Comparison of ENCODE assay signal across 37 mouse cellular contexts in the genomic region with DNA sequence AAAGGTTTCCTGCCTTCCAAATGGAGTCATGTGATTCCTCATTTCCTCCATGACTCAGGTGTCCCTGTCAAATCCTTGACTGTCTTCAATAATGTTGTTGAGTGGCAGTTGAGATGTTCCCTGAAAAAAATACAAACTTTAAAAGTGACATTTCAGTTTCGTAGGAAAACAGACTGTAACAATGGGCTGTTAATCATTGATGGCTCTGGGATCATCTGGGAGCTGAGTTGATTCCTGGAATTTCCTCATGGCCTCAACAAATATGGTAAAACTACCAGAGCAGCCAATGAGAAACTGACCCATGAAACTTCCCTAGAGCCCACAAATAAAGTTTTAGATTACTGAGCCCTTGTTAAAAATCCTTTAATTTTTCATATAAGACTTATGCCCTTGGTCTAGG. TPM values are rescaled to one million over a fixed set of nuclear protein-coding genes. Genes with fewer than 3 reads are reported as not detected.
"Had no signal": no experiment of that assay in that cellular context is flagged by ENCODE, and none has a peak within 500 bp of the region (broad histone marks: within the 10 kb centered on the region; RNA-seq: fewer than 3 reads in every experiment).

No protein-coding gene starts in this region.

- H3K9me3 ChIP-seq: embryonic facial prominence, embryonic 15.5 days; forebrain, embryonic 15.5 days had no signal

- H3K9ac ChIP-seq: embryonic facial prominence, embryonic 12.5 days; embryonic facial prominence, embryonic 13.5 days; embryonic facial prominence, embryonic 15.5 days; forebrain, embryonic 12.5 days; forebrain, embryonic 13.5 days; forebrain, embryonic 15.5 days; forebrain, postnatal 0 days had no signal

- ATAC-seq: forebrain, embryonic 13.5 days; forebrain, embryonic 14.5 days; forebrain, embryonic 15.5 days; forebrain, embryonic 16.5 days; forebrain, postnatal 0 days had no signal

- H3K4me3 ChIP-seq: embryonic facial prominence, embryonic 10.5 days; embryonic facial prominence, embryonic 12.5 days; embryonic facial prominence, embryonic 13.5 days; embryonic facial prominence, embryonic 15.5 days; erythroblast, embryonic 14.5 days; forebrain, embryonic 10.5 days; forebrain, embryonic 12.5 days; forebrain, embryonic 13.5 days; forebrain, embryonic 15.5 days; gastrocnemius, adult 2 months; heart, adult 2 months had no signal

- DNase-seq: cerebellum, adult 2 months; cerebellum, adult 8-10 months; cerebellum, adult 9-10 months; cerebellum, adult 9-11 months; cerebellum, postnatal 10 days; cerebellum, postnatal 25 days; cerebellum, postnatal 36 days; embryo, embryonic 11 days; forebrain, postnatal 0 days; gastrocnemius, adult 2 months; gastrocnemius, postnatal 10 days; gastrocnemius, postnatal 14 days; gastrocnemius, postnatal 25 days; gastrocnemius, postnatal 36 days; heart, adult 18-20 months; heart, adult 2 months had no signal

- H3K27ac ChIP-seq: embryonic facial prominence, embryonic 10.5 days; embryonic facial prominence, embryonic 12.5 days; embryonic facial prominence, embryonic 13.5 days; embryonic facial prominence, embryonic 15.5 days; forebrain, embryonic 10.5 days; forebrain, embryonic 12.5 days; forebrain, embryonic 13.5 days; forebrain, embryonic 15.5 days; gastrocnemius, adult 2 months; heart, adult 2 months had no signal

- H3K27me3 ChIP-seq: embryonic facial prominence, embryonic 12.5 days; embryonic facial prominence, embryonic 13.5 days; embryonic facial prominence, embryonic 15.5 days; forebrain, embryonic 12.5 days; forebrain, embryonic 13.5 days; forebrain, embryonic 15.5 days had no signal

- H3K4me1 ChIP-seq: embryonic facial prominence, embryonic 10.5 days; embryonic facial prominence, embryonic 12.5 days; embryonic facial prominence, embryonic 13.5 days; embryonic facial prominence, embryonic 15.5 days; forebrain, embryonic 10.5 days; forebrain, embryonic 12.5 days; forebrain, embryonic 13.5 days; forebrain, embryonic 15.5 days had no signal

- H3K36me3 ChIP-seq: embryonic facial prominence, embryonic 10.5 days; embryonic facial prominence, embryonic 12.5 days; embryonic facial prominence, embryonic 13.5 days; embryonic facial prominence, embryonic 15.5 days; forebrain, embryonic 10.5 days; forebrain, embryonic 12.5 days; forebrain, embryonic 15.5 days had no signal

- H3K4me2 ChIP-seq: embryonic facial prominence, embryonic 12.5 days; embryonic facial prominence, embryonic 13.5 days; embryonic facial prominence, embryonic 15.5 days; forebrain, embryonic 12.5 days; forebrain, embryonic 13.5 days; forebrain, embryonic 15.5 days had no signal

RNA-seq across cellular contexts. Expression of a gene that starts 37.9 kb away (rescaled TPM):
- total RNA-seq: common myeloid progenitor, adult 5-6 weeks; forebrain, postnatal 0 days; gastrocnemius, adult 18-20 months; gastrocnemius, adult 2 months; gastrocnemius, adult 8-10 months; gastrocnemius, postnatal 10 days; gastrocnemius, postnatal 14 days; gastrocnemius, postnatal 25 days; gastrocnemius, postnatal 36 days; gastrocnemius, postnatal 4 days; granulocyte monocyte progenitor cell, adult 5-6 weeks; heart, adult 18-20 months; heart, adult 2 months had no signal
- polyA plus RNA-seq: cerebellum, adult 2 months; cortical plate, adult 2 months; embryonic facial prominence, embryonic 10.5 days; embryonic facial prominence, embryonic 11.5 days; embryonic facial prominence, embryonic 12.5 days; embryonic facial prominence, embryonic 13.5 days; embryonic facial prominence, embryonic 14.5 days; embryonic facial prominence, embryonic 15.5 days; erythroblast, embryonic 14.5 days; forebrain, embryonic 10.5 days; forebrain, embryonic 11.5 days; forebrain, embryonic 12.5 days; forebrain, embryonic 13.5 days; forebrain, embryonic 14.5 days; forebrain, embryonic 15.5 days; forebrain, embryonic 16.5 days; forebrain, postnatal 0 days; frontal cortex, adult 2 months; heart, adult 2 months had no signal
